Mouse (Mus musculus) neural tube, embryonic 14.5 days (tissue): ENCODE measurements around the gene Phf7. TPM values are rescaled to one million over a fixed set of nuclear protein-coding genes. Genes with fewer than 3 reads are reported as not detected.

Experiments
- ATAC-seq: fragments of 200-750 bp; cut with Nextera tagmentation; 2 replicates; pipeline ENCODE4 v1.8.0; 2017; ENCODE audit warnings: low read depth, mild to moderate bottlenecking, moderate TSS enrichment, moderate library complexity
- H3K27ac ChIP-seq: fragments of 300-500 bp; sonication (generic); 2 replicates; pipeline ENCODE4 v1.5.1; 2014; ENCODE audit warnings: low read depth, mild to moderate bottlenecking, control low read depth, low read length, moderate library complexity, mixed read lengths
- H3K27me3 ChIP-seq: fragments of 300-500 bp; sonication (generic); 2 replicates; pipeline ENCODE4 v1.6.1; 2014; ENCODE audit warnings: low read length; ENCODE audit not compliant: control insufficient read depth, insufficient read depth
- H3K36me3 ChIP-seq: fragments of 300-500 bp; sonication (generic); 2 replicates; pipeline ENCODE4 v1.6.1; 2014; ENCODE audit warnings: low read length, mixed read lengths; ENCODE audit not compliant: control insufficient read depth, insufficient read depth
- H3K4me1 ChIP-seq: fragments of 300-500 bp; sonication (generic); 2 replicates; pipeline ENCODE4 v1.6.1; 2014; ENCODE audit warnings: low read length; ENCODE audit not compliant: control insufficient read depth, insufficient read depth
- H3K4me2 ChIP-seq: fragments of 300-500 bp; sonication (generic); 2 replicates; pipeline ENCODE4 v1.6.1; 2014; ENCODE audit warnings: mild to moderate bottlenecking, low read depth, low read length, control low read depth
- H3K4me3 ChIP-seq: fragments of 300-500 bp; sonication (generic); 2 replicates; pipeline ENCODE4 v1.5.1; 2014; ENCODE audit warnings: low read depth, low read length, control low read depth, mixed read lengths
- H3K9ac ChIP-seq: fragments of 300-500 bp; sonication (generic); replicated peaks from 2 replicates; pipeline ENCODE4 v1.6.1; 2014; ENCODE audit warnings: low read depth, mild to moderate bottlenecking, control low read depth, low read length, mixed read lengths
- H3K9me3 ChIP-seq: fragments of 300-500 bp; sonication (generic); 2 replicates; pipeline ENCODE4 v1.6.1; 2016; ENCODE audit warnings: low read length; ENCODE audit not compliant: control insufficient read depth
- WGBS: fragments of 180-500 bp; shearing (Covaris S2); extraction: QIAGEN DNeasy Blood & Tissue Kit; methylation state at CpG from one replicate; pipeline ENCODE4 v1.1.7; 2014; 5-methylcytosine and 5-hydroxymethylcytosine counted together
- polyA plus RNA-seq: library from polyadenylated mRNA; unstranded; fragments of >200 nt; fragmentation: Nextera tagmentation; extraction: Ambion mirVana; gene quantifications from 2 replicates; pipeline ENCODE4 v1.2.1, GENCODE M21; 2014

The Phf7 gene
- polyA plus RNA-seq, 1 experiment from 2014 or later: 11.8 TPM

DNA sequence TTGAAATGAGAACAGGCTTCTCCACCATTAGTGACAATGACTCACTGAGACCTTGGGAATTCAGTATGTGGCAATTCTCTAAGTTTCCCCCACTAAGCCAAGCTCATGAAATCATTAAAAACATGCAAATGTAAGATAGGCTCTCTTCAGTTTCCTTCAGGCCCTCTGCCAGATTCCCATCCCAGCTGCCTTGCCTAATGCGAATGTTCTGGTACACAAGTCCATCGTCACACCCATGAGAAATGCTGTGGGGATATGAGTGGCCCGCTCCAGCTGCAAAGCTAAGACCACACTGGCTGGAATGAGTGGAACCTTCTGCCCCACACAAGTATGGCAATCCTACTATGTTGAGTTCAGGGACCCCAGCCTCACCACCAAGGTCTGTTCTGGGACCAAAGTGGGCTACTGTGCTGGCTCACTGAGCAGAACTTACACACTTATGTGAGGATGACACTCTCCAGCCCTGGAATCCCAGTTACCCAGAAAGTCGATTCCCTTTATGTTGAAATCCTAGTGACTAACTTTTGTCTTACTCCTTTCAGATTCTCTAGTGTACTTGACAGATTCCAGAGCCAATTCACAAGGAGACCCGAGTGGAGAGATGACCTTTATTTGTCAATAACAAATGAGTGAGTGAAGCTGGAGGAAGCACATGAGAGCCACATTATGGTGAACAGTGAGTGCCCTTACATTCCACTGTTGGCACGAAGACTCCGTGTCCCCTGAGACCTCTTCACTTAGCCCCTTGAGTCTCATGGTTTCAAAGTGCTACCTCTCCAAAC lies 13.8 kb downstream of the Phf7 start:
- 86% methylated on average over 7 of the region's 7 CpGs for WGBS
- no peak overlapping the region for H3K27ac ChIP-seq

GRCm38 (mm10) chr14:31233996-31234591 lies 17.0 kb downstream of the Phf7 start:
- H3K9me3 ChIP-seq: no peaks in the 10 kb centered on the region
- H3K4me1 ChIP-seq: 0 out of 2 replicates have a peak, but pooled peaks cover 3% of the 10 kb centered on the region
- WGBS: 23% methylated on average over 11 of the region's 11 CpGs
- no peak overlapping the region for H3K4me2 ChIP-seq
- H3K27ac ChIP-seq: no peak overlapping the region
- peak; percentile 71 for ATAC-seq
- H3K9ac ChIP-seq: 0 out of 2 replicates have a peak overlapping the region, but pooled peaks have one; percentile 2
- H3K27me3 ChIP-seq: no peaks in the 10 kb centered on the region
- no peaks in the 10 kb centered on the region for H3K36me3 ChIP-seq
- no peak overlapping the region for H3K4me3 ChIP-seq

More for the DNA sequence above, 13.8 kb downstream of the Phf7 start:
- H3K9me3 ChIP-seq: no peaks in the 10 kb centered on the region
- H3K36me3 ChIP-seq: no peaks in the 10 kb centered on the region
- H3K9ac ChIP-seq: no peak overlapping the region
- H3K4me1 ChIP-seq: 0 out of 2 replicates have a peak, but pooled peaks cover 3% of the 10 kb centered on the region
- no peak overlapping the region for H3K4me2 ChIP-seq
- H3K4me3 ChIP-seq: no peak overlapping the region
- ATAC-seq: no peak
- H3K27me3 ChIP-seq: no peaks in the 10 kb centered on the region

GRCm38 (mm10) chr14:31233070-31233995 lies 17.8 kb downstream of the Phf7 start:
- no peak overlapping the region for H3K4me3 ChIP-seq
- no peaks in the 10 kb centered on the region for H3K27me3 ChIP-seq
- WGBS: 88% methylated on average over 14 of the region's 14 CpGs
- no peaks in the 10 kb centered on the region for H3K36me3 ChIP-seq
- 0 out of 2 replicates have a peak, but pooled peaks cover 3% of the 10 kb centered on the region for H3K4me1 ChIP-seq
- H3K4me2 ChIP-seq: no peak overlapping the region
- no peak overlapping the region for H3K9ac ChIP-seq
- no peaks in the 10 kb centered on the region for H3K9me3 ChIP-seq
- ATAC-seq: peak; percentile 42; the same call in 1 of the 2 replicates
- H3K27ac ChIP-seq: no peak overlapping the region

GRCm38 (mm10) chr14:31232404-31233069 lies 18.6 kb downstream of the Phf7 start:
- Histone ChIP-seq H3K4me3 (no peak overlapping the region), H3K9ac (no peak overlapping the region), H3K9me3 (no peaks in the 10 kb centered on the region), H3K4me2 (no peak overlapping the region), H3K27me3 (no peaks in the 10 kb centered on the region), H3K36me3 (no peaks in the 10 kb centered on the region), H3K4me1 (0 out of 2 replicates have a peak, but pooled peaks cover 3% of the 10 kb centered on the region), H3K27ac (no peak overlapping the region)
- no peak for ATAC-seq
- WGBS: 88% methylated on average over 13 of the region's 13 CpGs

DNA sequence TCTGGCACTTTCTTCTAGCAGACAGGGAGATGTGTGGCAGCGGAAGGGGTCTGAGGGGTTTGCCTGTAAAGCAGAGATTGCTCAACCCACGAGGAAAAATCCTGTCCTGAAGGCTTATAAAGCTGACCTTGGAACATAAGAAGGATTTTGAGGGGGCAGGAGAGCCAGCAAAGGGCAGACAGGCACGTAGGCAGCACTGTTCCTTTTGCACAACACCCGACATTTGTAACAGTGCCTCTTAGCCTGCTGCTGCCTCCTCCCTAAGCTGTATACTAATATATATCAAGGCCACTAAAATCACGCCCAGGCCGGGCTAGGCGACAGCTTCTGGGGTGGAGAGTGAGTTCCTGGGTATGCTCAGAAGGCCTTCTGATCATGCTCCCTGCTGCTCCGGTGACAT lies 20.7 kb downstream of the Phf7 start:
- Histone ChIP-seq H3K9me3 (no peaks in the 10 kb centered on the region), H3K4me2 (no peak overlapping the region), H3K27ac (no peak overlapping the region), H3K4me3 (no peak overlapping the region), H3K27me3 (no peaks in the 10 kb centered on the region), H3K9ac (no peak overlapping the region), H3K36me3 (no peaks in the 10 kb centered on the region), H3K4me1 (0 out of 2 replicates have a peak, but pooled peaks cover 3% of the 10 kb centered on the region)
- ATAC-seq: no peak
- 65% methylated on average over 8 of the region's 8 CpGs for WGBS

- WGBS: 77% methylated on average over 6 of the region's 6 CpGs
- Histone ChIP-seq H3K4me3 (no peak overlapping the region), H3K4me1 (no peaks in the 10 kb centered on the region), H3K9ac (no peak overlapping the region), H3K4me2 (no peak overlapping the region), H3K9me3 (no peaks in the 10 kb centered on the region), H3K27me3 (no peaks in the 10 kb centered on the region), H3K36me3 (no peaks in the 10 kb centered on the region), H3K27ac (no peak overlapping the region)
- no peak for ATAC-seq
Measured at GRCm38 (mm10) chr14:31228234-31228633, 22.9 kb downstream of the Phf7 start.

DNA sequence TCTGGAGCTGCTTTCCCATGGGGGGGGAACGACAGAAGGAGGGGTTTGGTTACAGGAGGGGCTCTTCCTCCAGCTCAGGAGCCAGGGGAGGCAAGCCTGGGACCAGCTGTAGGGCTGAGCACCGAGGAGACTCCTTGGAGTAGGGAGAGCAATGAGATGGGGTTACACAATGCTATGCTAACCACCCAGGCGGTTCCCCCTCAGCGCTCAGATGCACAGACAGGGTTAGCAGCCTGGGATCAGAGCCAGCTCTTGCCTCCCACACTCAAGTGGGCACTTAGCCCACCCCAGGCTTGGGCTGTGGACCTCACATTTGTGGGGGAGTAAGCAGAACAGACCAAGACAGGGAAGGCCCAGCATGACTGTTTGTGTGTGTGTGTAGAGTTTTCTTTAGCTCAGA lies 24.1 kb downstream of the Phf7 start:
- no peak overlapping the region for H3K27ac ChIP-seq
- no peak overlapping the region for H3K9ac ChIP-seq
- no peaks in the 10 kb centered on the region for H3K9me3 ChIP-seq
- ATAC-seq: peak; percentile 61; the same call in 1 of the 2 replicates
- 57% methylated on average over 4 of the region's 4 CpGs for WGBS
- H3K27me3 ChIP-seq: no peaks in the 10 kb centered on the region
- H3K36me3 ChIP-seq: no peaks in the 10 kb centered on the region
- H3K4me3 ChIP-seq: no peak overlapping the region
- no peak overlapping the region for H3K4me2 ChIP-seq
- H3K4me1 ChIP-seq: no peaks in the 10 kb centered on the region

- Histone ChIP-seq H3K36me3 (no peaks in the 10 kb centered on the region), H3K4me2 (peak within 1 kb of the TSS; percentile 14; the same call in 1 of the 2 replicates), H3K4me3 (no peak within 1 kb of the TSS), H3K9ac (peak within 1 kb of the TSS; percentile 16; the same call in 1 of the 2 replicates), H3K9me3 (no peaks in the 10 kb centered on the region), H3K27me3 (no peaks in the 10 kb centered on the region), H3K27ac (no peak within 1 kb of the TSS), H3K4me1 (no peaks in the 10 kb centered on the region; the same call in 1 of the 2 replicates)
- WGBS: 9% methylated on average over 11 of the region's 11 CpGs
- peak; percentile 55; the same call in 1 of the 2 replicates for ATAC-seq
Measured at GRCm38 (mm10) chr14:31217666-31218065, 33.5 kb downstream of the Phf7 start, which contains the start of gene Sema3g. Gene Sema3g, plus strand, starts transcription at chr14:31217860.
